Mouse (Mus musculus): Measurements from ENCODE around the gene Kcnq1. TPM values are rescaled to one million over a fixed set of nuclear protein-coding genes. Genes with fewer than 3 reads are reported as not detected.

Kcnq1 gene
- polyA plus RNA-seq, 1 experiment from 2014 or later = 1.8 TPM

- Histone ChIP-seq H3K4me2 (no peak overlapping the region), H3K4me3 (no peak overlapping the region), H3K9ac (no peak overlapping the region), H3K36me3 (replicated peaks) (no peaks in the 10 kb centered on the region), H3K27ac (no peak overlapping the region), H3K27me3 (replicated peaks) (no peaks in the 10 kb centered on the region), H3K9me3 (no peaks in the 10 kb centered on the region), H3K4me1 (peaks cover 8% of the 10 kb centered on the region)
- WGBS = 85% methylated on average over 6 of the region's 6 CpGs
- ATAC-seq (replicated peaks) = no peak
Measured at GRCm38 (mm10) chr7:143404296-143404695, 298.1 kb downstream of the Kcnq1 start.

GRCm38 (mm10) chr7:143407931-143408501 lies 301.9 kb downstream of the Kcnq1 start:
- Histone ChIP-seq H3K36me3 (replicated peaks) (no peaks in the 10 kb centered on the region), H3K4me2 (no peak overlapping the region), H3K27ac (no peak overlapping the region), H3K27me3 (replicated peaks) (no peaks in the 10 kb centered on the region), H3K9ac (no peak overlapping the region), H3K4me3 (no peak overlapping the region), H3K9me3 (no peaks in the 10 kb centered on the region), H3K4me1 (no peaks in the 10 kb centered on the region; the same call in 1 of the 2 replicates)
- no peak for ATAC-seq (replicated peaks)
- WGBS = 84% methylated on average over 9 of the region's 9 CpGs

- Histone ChIP-seq H3K4me1 (no peaks in the 10 kb centered on the region; the same call in 1 of the 2 replicates), H3K9ac (no peak overlapping the region)
- no peak for ATAC-seq (replicated peaks)
Measured at GRCm38 (mm10) chr7:143408615-143409021, 302.5 kb downstream of the Kcnq1 start.

GRCm38 (mm10) chr7:143412606-143413005 lies 306.4 kb downstream of the Kcnq1 start:
- no peak overlapping the region for H3K4me3 ChIP-seq
- H3K9me3 ChIP-seq = no peaks in the 10 kb centered on the region
- no peaks in the 10 kb centered on the region for H3K36me3 ChIP-seq (replicated peaks)
- no peak for ATAC-seq (replicated peaks)
- WGBS = 81% methylated on average over 6 of the region's 6 CpGs
- H3K27ac ChIP-seq = no peak overlapping the region
- no peaks in the 10 kb centered on the region for H3K27me3 ChIP-seq (replicated peaks)
- H3K4me1 ChIP-seq = no peaks in the 10 kb centered on the region; the same call in 1 of the 2 replicates
- H3K9ac ChIP-seq = no peak overlapping the region
- no peak overlapping the region for H3K4me2 ChIP-seq

More at GRCm38 (mm10) chr7:143408615-143409021, 302.5 kb downstream of the Kcnq1 start:
- 44% methylated on average over 13 of the region's 13 CpGs for WGBS
- Histone ChIP-seq H3K4me3 (no peak overlapping the region), H3K36me3 (replicated peaks) (no peaks in the 10 kb centered on the region), H3K4me2 (no peak overlapping the region), H3K27ac (no peak overlapping the region), H3K9me3 (no peaks in the 10 kb centered on the region), H3K27me3 (replicated peaks) (no peaks in the 10 kb centered on the region)

GRCm38 (mm10) chr7:143415070-143415469 lies 308.9 kb downstream of the Kcnq1 start:
- no peaks in the 10 kb centered on the region for H3K36me3 ChIP-seq (replicated peaks)
- H3K27ac ChIP-seq = no peak overlapping the region
- H3K4me1 ChIP-seq = no peaks in the 10 kb centered on the region
- H3K4me3 ChIP-seq = no peak overlapping the region
- no peak for ATAC-seq (replicated peaks)
- no peaks in the 10 kb centered on the region for H3K27me3 ChIP-seq (replicated peaks)
- H3K4me2 ChIP-seq = no peak overlapping the region
- WGBS = 60% methylated on average over 4 of the region's 4 CpGs
- no peaks in the 10 kb centered on the region for H3K9me3 ChIP-seq
- no peak overlapping the region for H3K9ac ChIP-seq

GRCm38 (mm10) chr7:143416406-143416805 lies 310.2 kb downstream of the Kcnq1 start:
- Histone ChIP-seq H3K27ac (no peak overlapping the region), H3K27me3 (replicated peaks) (no peaks in the 10 kb centered on the region), H3K36me3 (replicated peaks) (no peaks in the 10 kb centered on the region), H3K9me3 (no peaks in the 10 kb centered on the region), H3K4me3 (no peak overlapping the region), H3K4me2 (no peak overlapping the region), H3K9ac (no peak overlapping the region), H3K4me1 (no peaks in the 10 kb centered on the region)
- 83% methylated on average over 12 of the region's 12 CpGs for WGBS
- ATAC-seq (replicated peaks) = no peak

- Histone ChIP-seq H3K9ac (no peak overlapping the region), H3K4me2 (no peak overlapping the region), H3K27me3 (replicated peaks) (no peaks in the 10 kb centered on the region), H3K4me1 (no peaks in the 10 kb centered on the region), H3K36me3 (replicated peaks) (no peaks in the 10 kb centered on the region), H3K27ac (no peak overlapping the region), H3K4me3 (no peak overlapping the region), H3K9me3 (no peaks in the 10 kb centered on the region)
- 62% methylated on average over 5 of the region's 5 CpGs for WGBS
- ATAC-seq (replicated peaks) = no peak
Measured at GRCm38 (mm10) chr7:143417875-143418274, 311.7 kb downstream of the Kcnq1 start.

- no peak overlapping the region for H3K4me2 ChIP-seq
- H3K9ac ChIP-seq = no peak overlapping the region
- H3K4me1 ChIP-seq = no peaks in the 10 kb centered on the region
- no peaks in the 10 kb centered on the region for H3K36me3 ChIP-seq (replicated peaks)
- no peak overlapping the region for H3K27ac ChIP-seq
- 84% methylated on average over 4 of the region's 4 CpGs for WGBS
- no peaks in the 10 kb centered on the region for H3K9me3 ChIP-seq
- no peaks in the 10 kb centered on the region for H3K27me3 ChIP-seq (replicated peaks)
- ATAC-seq (replicated peaks) = no peak
- H3K4me3 ChIP-seq = no peak overlapping the region
Measured at GRCm38 (mm10) chr7:143419585-143420160, 313.5 kb downstream of the Kcnq1 start.

GRCm38 (mm10) chr7:143428142-143428813 lies 322.1 kb downstream of the Kcnq1 start:
- H3K4me3 ChIP-seq = no peak overlapping the region
- H3K4me1 ChIP-seq = peaks cover 17% of the 10 kb centered on the region; the same call in 1 of the 2 replicates
- no peaks in the 10 kb centered on the region for H3K27me3 ChIP-seq (replicated peaks)
- no peak overlapping the region for H3K27ac ChIP-seq
- H3K9me3 ChIP-seq = no peaks in the 10 kb centered on the region
- WGBS = 21% methylated on average over 23 of the region's 23 CpGs
- no peaks in the 10 kb centered on the region for H3K36me3 ChIP-seq (replicated peaks)
- ATAC-seq (replicated peaks) = peak; percentile 66
- H3K4me2 ChIP-seq = no peak overlapping the region
- no peak overlapping the region for H3K9ac ChIP-seq

- H3K27ac ChIP-seq = no peak overlapping the region
- H3K4me2 ChIP-seq = no peak overlapping the region
- H3K27me3 ChIP-seq (replicated peaks) = no peaks in the 10 kb centered on the region; the same call in 1 of the 2 replicates
- no peak overlapping the region for H3K4me3 ChIP-seq
- 33% methylated on average over 2 of the region's 2 CpGs for WGBS
- peak; percentile 47; the same call in 1 of the 2 replicates for ATAC-seq (replicated peaks)
- H3K9ac ChIP-seq = no peak overlapping the region
- peaks cover 19% of the 10 kb centered on the region; the same call in 1 of the 2 replicates for H3K4me1 ChIP-seq
- H3K9me3 ChIP-seq = no peaks in the 10 kb centered on the region
- no peaks in the 10 kb centered on the region for H3K36me3 ChIP-seq (replicated peaks)
Measured at GRCm38 (mm10) chr7:143428814-143429499, 322.8 kb downstream of the Kcnq1 start.

GRCm38 (mm10) chr7:143432631-143433030 lies 326.5 kb downstream of the Kcnq1 start:
- no peak overlapping the region for H3K9ac ChIP-seq
- ATAC-seq (replicated peaks) = no peak
- no peaks in the 10 kb centered on the region; the same call in 1 of the 2 replicates for H3K27me3 ChIP-seq (replicated peaks)
- no peak overlapping the region for H3K4me2 ChIP-seq
- 100% methylated on average over 1 of the region's 1 CpGs for WGBS
- H3K4me1 ChIP-seq = peaks cover 23% of the 10 kb centered on the region
- H3K36me3 ChIP-seq (replicated peaks) = no peaks in the 10 kb centered on the region
- H3K9me3 ChIP-seq = no peaks in the 10 kb centered on the region
- H3K27ac ChIP-seq = no peak overlapping the region
- no peak overlapping the region for H3K4me3 ChIP-seq

GRCm38 (mm10) chr7:143433331-143433730 lies 327.2 kb downstream of the Kcnq1 start:
- Histone ChIP-seq H3K4me2 (no peak overlapping the region), H3K27me3 (replicated peaks) (no peaks in the 10 kb centered on the region; the same call in 1 of the 2 replicates), H3K4me3 (no peak overlapping the region), H3K27ac (no peak overlapping the region), H3K9me3 (no peaks in the 10 kb centered on the region), H3K4me1 (peaks cover 22% of the 10 kb centered on the region), H3K9ac (no peak overlapping the region), H3K36me3 (replicated peaks) (no peaks in the 10 kb centered on the region)
- 58% methylated on average over 7 of the region's 7 CpGs for WGBS
- ATAC-seq (replicated peaks) = no peak
